Mouse (Mus musculus) kidney, embryonic 15.5 days (tissue): Measurements from ENCODE around the gene Dus4l. TPM values are rescaled to one million over a fixed set of nuclear protein-coding genes. Genes with fewer than 3 reads are reported as not detected.
A peak's percentile ranks its signal among the peaks of the same experiment; 100 is the strongest.

Experiments used
- ATAC-seq: fragments of 200-750 bp; cut with Nextera tagmentation; replicated peaks from 2 replicates; pipeline ENCODE4 v1.8.0; 2017; ENCODE audit warnings: moderate TSS enrichment; ENCODE audit not compliant: low FRiP score
- H3K27ac ChIP-seq: fragments of 300-500 bp; sonication (generic); 2 replicates; pipeline ENCODE4 v1.5.1; 2015; ENCODE audit warnings: mild to moderate bottlenecking, inconsistent platforms
- H3K27me3 ChIP-seq: fragments of 300-500 bp; sonication (generic); 2 replicates; pipeline ENCODE4 v1.6.1; 2015; ENCODE audit warnings: inconsistent platforms
- H3K36me3 ChIP-seq: fragments of 300-500 bp; sonication (generic); 2 replicates; pipeline ENCODE4 v1.6.1; 2015; ENCODE audit warnings: inconsistent platforms
- H3K4me1 ChIP-seq: fragments of 300-500 bp; sonication (generic); 2 replicates; pipeline ENCODE4 v1.6.1; 2015; ENCODE audit warnings: inconsistent platforms
- H3K4me2 ChIP-seq: fragments of 300-500 bp; sonication (generic); 2 replicates; pipeline ENCODE4 v1.6.1; 2015; ENCODE audit warnings: moderate library complexity, mild to moderate bottlenecking, inconsistent platforms
- H3K4me3 ChIP-seq: fragments of 300-500 bp; sonication (generic); replicated peaks from 2 replicates; pipeline ENCODE4 v1.5.1; 2015; ENCODE audit warnings: mild to moderate bottlenecking, inconsistent platforms
- H3K9ac ChIP-seq: fragments of 300-500 bp; sonication (generic); 2 replicates; pipeline ENCODE4 v1.6.1; 2015; ENCODE audit warnings: mild to moderate bottlenecking, inconsistent platforms
- H3K9me3 ChIP-seq: fragments of 300-500 bp; sonication (generic); replicated peaks from 2 replicates; pipeline ENCODE4 v1.6.1; 2016; ENCODE audit warnings: inconsistent platforms
- WGBS: fragments of 180-500 bp; shearing (Covaris S2); methylation state at CpG from one replicate; pipeline ENCODE4 v1.1.7; 2015; ENCODE audit warnings: mixed read lengths; 5-methylcytosine and 5-hydroxymethylcytosine counted together
- polyA plus RNA-seq: library from polyadenylated mRNA; unstranded; fragments of >200 nt; fragmentation: Nextera tagmentation; extraction: Ambion mirVana; gene quantifications from 2 replicates; pipeline ENCODE4 v1.2.1, GENCODE M21; 2015

Gene Dus4l
- 12.4 and 14.6 TPM in 2 replicates for polyA plus RNA-seq

- H3K27me3 ChIP-seq: no peaks in the 10 kb centered on the region
- H3K9ac ChIP-seq: peak within 1 kb of the TSS; percentile 78
- under 1% methylated on average over 47 of the region's 47 CpGs for WGBS
- ATAC-seq: peak; percentile 97
- H3K4me3 ChIP-seq: peak within 1 kb of the TSS; percentile 94
- H3K36me3 ChIP-seq: peaks cover 11% of the 10 kb centered on the region
- peaks cover 8% of the 10 kb centered on the region for H3K4me1 ChIP-seq
- no peaks in the 10 kb centered on the region for H3K9me3 ChIP-seq
- peak within 1 kb of the TSS; percentile 65 for H3K4me2 ChIP-seq
- H3K27ac ChIP-seq: peak within 1 kb of the TSS; percentile 87
Measured at GRCm38 (mm10) chr12:31654197-31654964, at the start of gene Dus4l, which contains the start of gene Cog5. Gene Dus4l, minus strand, starts transcription at chr12:31654826. Gene Cog5, plus strand, starts transcription at chr12:31654869.

GRCm38 (mm10) chr12:31703904-31704303 lies 49.3 kb upstream of the Dus4l start:
- H3K4me2 ChIP-seq: no peak overlapping the region

GRCm38 (mm10) chr12:31701411-31701810 lies 46.8 kb upstream of the Dus4l start:
- H3K4me2 ChIP-seq: no peak overlapping the region
- WGBS: 76% methylated on average over 5 of the region's 5 CpGs
- H3K36me3 ChIP-seq: peaks cover 10% of the 10 kb centered on the region
- H3K9ac ChIP-seq: no peak overlapping the region
- H3K27me3 ChIP-seq: no peaks in the 10 kb centered on the region
- no peak overlapping the region for H3K4me3 ChIP-seq
- peaks cover 7% of the 10 kb centered on the region for H3K9me3 ChIP-seq
- H3K4me1 ChIP-seq: no peaks in the 10 kb centered on the region
- no peak overlapping the region for H3K27ac ChIP-seq
- no peak for ATAC-seq

More at GRCm38 (mm10) chr12:31703904-31704303, 49.3 kb upstream of the Dus4l start:
- Histone ChIP-seq H3K9ac (no peak overlapping the region), H3K9me3 (no peaks in the 10 kb centered on the region), H3K36me3 (no peaks in the 10 kb centered on the region), H3K27ac (no peak overlapping the region), H3K4me1 (no peaks in the 10 kb centered on the region), H3K27me3 (no peaks in the 10 kb centered on the region), H3K4me3 (no peak overlapping the region)
- no peak for ATAC-seq
- 87% methylated on average over 6 of the region's 6 CpGs for WGBS

GRCm38 (mm10) chr12:31700623-31701347 lies 46.2 kb upstream of the Dus4l start:
- no peaks in the 10 kb centered on the region for H3K27me3 ChIP-seq
- no peak overlapping the region for H3K4me3 ChIP-seq
- peaks cover 10% of the 10 kb centered on the region for H3K36me3 ChIP-seq
- H3K9me3 ChIP-seq: peaks cover 7% of the 10 kb centered on the region
- 70% methylated on average over 5 of the region's 5 CpGs for WGBS
- ATAC-seq: no peak
- H3K27ac ChIP-seq: no peak overlapping the region
- no peak overlapping the region for H3K4me2 ChIP-seq
- no peak overlapping the region for H3K9ac ChIP-seq
- H3K4me1 ChIP-seq: no peaks in the 10 kb centered on the region

- no peak overlapping the region for H3K4me3 ChIP-seq
- H3K27ac ChIP-seq: no peak overlapping the region
- peaks cover 10% of the 10 kb centered on the region for H3K36me3 ChIP-seq
- H3K4me2 ChIP-seq: no peak overlapping the region
- H3K9me3 ChIP-seq: peaks cover 7% of the 10 kb centered on the region
- no peaks in the 10 kb centered on the region for H3K4me1 ChIP-seq
- H3K27me3 ChIP-seq: no peaks in the 10 kb centered on the region
- no peak for ATAC-seq
- no peak overlapping the region for H3K9ac ChIP-seq
- 94% methylated on average over 1 of the region's 1 CpGs for WGBS
Measured at GRCm38 (mm10) chr12:31693278-31693677, 38.7 kb upstream of the Dus4l start.

GRCm38 (mm10) chr12:31686679-31687078 lies 32.1 kb upstream of the Dus4l start:
- no peak overlapping the region for H3K4me2 ChIP-seq
- no peak overlapping the region for H3K27ac ChIP-seq
- no peaks in the 10 kb centered on the region for H3K27me3 ChIP-seq
- H3K9me3 ChIP-seq: no peaks in the 10 kb centered on the region
- no peaks in the 10 kb centered on the region for H3K4me1 ChIP-seq
- ATAC-seq: no peak
- WGBS: 87% methylated on average over 3 of the region's 3 CpGs
- 0 out of 2 replicates have a peak, but pooled peaks cover 6% of the 10 kb centered on the region for H3K36me3 ChIP-seq
- no peak overlapping the region for H3K9ac ChIP-seq
- H3K4me3 ChIP-seq: no peak overlapping the region

GRCm38 (mm10) chr12:31667187-31667586 lies 12.6 kb upstream of the Dus4l start:
- no peak overlapping the region for H3K9ac ChIP-seq
- WGBS: 83% methylated on average over 3 of the region's 3 CpGs
- H3K27me3 ChIP-seq: no peaks in the 10 kb centered on the region
- no peak overlapping the region for H3K4me2 ChIP-seq
- ATAC-seq: no peak
- H3K4me3 ChIP-seq: no peak overlapping the region
- peaks cover 71% of the 10 kb centered on the region for H3K36me3 ChIP-seq
- H3K4me1 ChIP-seq: no peaks in the 10 kb centered on the region
- H3K27ac ChIP-seq: no peak overlapping the region
- H3K9me3 ChIP-seq: no peaks in the 10 kb centered on the region

- 77% methylated on average over 6 of the region's 6 CpGs for WGBS
- no peak for ATAC-seq
- Histone ChIP-seq H3K27ac (no peak overlapping the region), H3K36me3 (peaks cover 68% of the 10 kb centered on the region), H3K9me3 (no peaks in the 10 kb centered on the region), H3K4me3 (no peak overlapping the region), H3K27me3 (no peaks in the 10 kb centered on the region), H3K4me1 (no peaks in the 10 kb centered on the region), H3K9ac (no peak overlapping the region), H3K4me2 (no peak overlapping the region)
Measured at GRCm38 (mm10) chr12:31665999-31666398, 11.4 kb upstream of the Dus4l start.

GRCm38 (mm10) chr12:31656841-31657240 lies 2.2 kb upstream of the Dus4l start:
- no peak overlapping the region for H3K4me3 ChIP-seq
- ATAC-seq: no peak
- peaks cover under 1% of the 10 kb centered on the region; the same call in 1 of the 2 replicates for H3K36me3 ChIP-seq
- no peak overlapping the region for H3K27ac ChIP-seq
- WGBS: 92% methylated on average over 2 of the region's 2 CpGs
- no peak overlapping the region for H3K4me2 ChIP-seq
- H3K27me3 ChIP-seq: no peaks in the 10 kb centered on the region
- no peaks in the 10 kb centered on the region for H3K9me3 ChIP-seq
- peaks cover 8% of the 10 kb centered on the region for H3K4me1 ChIP-seq
- H3K9ac ChIP-seq: no peak overlapping the region

GRCm38 (mm10) chr12:31654965-31655477 lies 395 bp upstream of the Dus4l start:
- Histone ChIP-seq H3K9ac (peak overlapping the region; percentile 78), H3K27me3 (no peaks in the 10 kb centered on the region), H3K27ac (peak overlapping the region; percentile 87), H3K4me3 (peak overlapping the region; percentile 94), H3K36me3 (peaks cover 7% of the 10 kb centered on the region), H3K4me1 (peaks cover 8% of the 10 kb centered on the region), H3K4me2 (peak overlapping the region; percentile 65), H3K9me3 (no peaks in the 10 kb centered on the region)
- 1% methylated on average over 29 of the region's 29 CpGs for WGBS
- ATAC-seq: peak; percentile 93

- Histone ChIP-seq H3K27me3 (no peaks in the 10 kb centered on the region), H3K9ac (peak overlapping the region; percentile 26; the same call in 1 of the 2 replicates), H3K4me3 (peak overlapping the region; percentile 13), H3K9me3 (no peaks in the 10 kb centered on the region), H3K4me1 (peaks cover 8% of the 10 kb centered on the region), H3K4me2 (peak overlapping the region; percentile 65), H3K27ac (no peak overlapping the region), H3K36me3 (peaks cover 12% of the 10 kb centered on the region)
- no peak for ATAC-seq
- WGBS: 83% methylated on average over 5 of the region's 5 CpGs
Measured at GRCm38 (mm10) chr12:31653611-31654010, 1.0 kb downstream of the Dus4l start.

- peak overlapping the region; percentile 65; the same call in 1 of the 2 replicates for H3K4me3 ChIP-seq
- 92% methylated on average over 3 of the region's 3 CpGs for WGBS
- H3K27ac ChIP-seq: no peak overlapping the region; the same call in 1 of the 2 replicates
- peak overlapping the region; percentile 87 for H3K4me2 ChIP-seq
- no peaks in the 10 kb centered on the region for H3K9me3 ChIP-seq
- H3K36me3 ChIP-seq: peaks cover 3% of the 10 kb centered on the region; the same call in 1 of the 2 replicates
- no peak overlapping the region for H3K9ac ChIP-seq
- peaks cover 14% of the 10 kb centered on the region for H3K4me1 ChIP-seq
- ATAC-seq: no peak
- no peaks in the 10 kb centered on the region for H3K27me3 ChIP-seq
Measured at GRCm38 (mm10) chr12:31635240-31635607, 19.4 kb downstream of the Dus4l start.
